Mouse (Mus musculus): ENCODE results near the gene Cfhr1.

- TF ChIP-seq CTCF (IDR thresholded peaks at IDR 0.05; ENCODE audit: borderline replicate concordance, insufficient read depth, low read depth, low read length) (no peak), POLR2A (IDR thresholded peaks at IDR 0.05; ENCODE audit: borderline replicate concordance, insufficient read depth, low read length) (no peak)
Observed at GRCm38 (mm10) chr1:139551311-139551710, 8.8 kb downstream of the Cfhr1 start.
